Mouse (Mus musculus) stomach, adult 2 months (tissue): ENCODE data around the gene Zfp609. TPM values are rescaled to one million over a fixed set of nuclear protein-coding genes. Genes with fewer than 3 reads are reported as not detected.

Experiments
- polyA plus RNA-seq: library from polyadenylated mRNA; depleted of rRNA; stranded (reverse); fragments of >200 nt; gene quantifications from 2 replicates; pipeline ENCODE4 v1.2.3, GENCODE M21; 2012; rRNA removed

The Zfp609 gene
- polyA plus RNA-seq, result 3.8 and 5.7 TPM in 2 replicates

DNA sequence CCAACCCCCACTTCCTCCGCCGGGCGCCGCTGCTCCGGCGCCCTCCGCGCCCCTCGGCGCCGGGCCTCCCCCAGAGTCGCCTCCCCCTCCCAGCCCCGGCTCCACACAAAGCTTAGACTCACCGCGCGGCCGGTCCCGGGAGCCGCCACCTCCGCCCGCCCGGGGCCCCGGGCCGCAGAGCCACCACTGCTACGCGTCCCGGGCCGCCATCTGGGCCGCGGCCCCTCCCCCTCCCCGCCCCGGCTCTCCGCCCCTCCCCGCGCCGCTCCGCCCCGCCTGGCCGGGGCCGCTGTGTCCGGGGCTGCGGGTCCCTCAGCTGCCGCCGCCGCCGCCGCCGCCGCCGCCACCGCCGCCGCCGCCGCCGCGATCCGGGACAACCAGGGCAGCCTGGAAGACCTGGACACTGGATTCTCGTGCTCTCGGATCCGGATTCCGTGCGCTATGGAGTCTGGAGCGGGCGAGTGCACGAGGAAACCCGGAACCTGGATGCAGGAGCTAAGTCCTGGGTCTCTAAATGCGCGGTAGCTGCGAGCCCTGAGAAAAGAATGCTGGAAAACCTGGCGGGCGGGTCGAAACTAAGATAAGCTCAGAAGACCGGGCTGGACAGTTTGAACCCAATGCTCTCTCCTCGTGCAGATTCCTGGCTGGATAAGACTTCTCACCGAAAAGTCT, at the start of gene Zfp609:
Zfp609 (minus strand) TSS at position 221 of the 672 bp plus-strand sequence.

GRCm38 (mm10) chr9:65667701-65668100, 159.7 kb downstream of the Zfp609 start, which contains the start of gene Oaz2:
TSS of gene Oaz2 (plus strand) at chr9:65668001.

Other genes with a start within 250 kb of the Zfp609 start
- 8.1 and 9.6 TPM in 2 replicates for gene Plekho2, start 247.5 kb downstream of the Zfp609 start, polyA plus RNA-seq
- gene Pif1, start 240.4 kb downstream of the Zfp609 start, polyA plus RNA-seq, result 1.0 TPM in 2 replicates
- 38.2 and 60.8 TPM in 2 replicates for gene Rbpms2, start 197.9 kb downstream of the Zfp609 start, polyA plus RNA-seq
- 37.9 and 72.6 TPM in 2 replicates for gene Oaz2, start 159.6 kb downstream of the Zfp609 start, polyA plus RNA-seq
- gene Pclaf, start 62.7 kb upstream of the Zfp609 start, polyA plus RNA-seq, result 0.37 and 0.51 TPM in 2 replicates
- gene Trip4, start 81.2 kb upstream of the Zfp609 start, polyA plus RNA-seq, result 1.7 and 1.8 TPM in 2 replicates
- 0.61 and 1.1 TPM in 2 replicates for gene Csnk1g1, start 81.4 kb upstream of the Zfp609 start, polyA plus RNA-seq
- gene Ppib, start 232.7 kb upstream of the Zfp609 start, polyA plus RNA-seq, result 108 and 111 TPM in 2 replicates
- gene Snx22, start 242.2 kb upstream of the Zfp609 start, polyA plus RNA-seq, result 1.9 and 2.2 TPM in 2 replicates